Mouse (Mus musculus) bone marrow, adult 2 months (tissue): Measurements from ENCODE around the gene Agbl2.

ENCODE experiments used
- CTCF ChIP-seq: fragments of 200-500 bp; IDR thresholded peaks from 2 replicates; pipeline ENCODE4 v1.5.1; 2011; ENCODE audit warnings: low read length, control low read depth; ENCODE audit not compliant: control insufficient read depth, insufficient read depth
- POLR2A ChIP-seq: fragments of 200-500 bp; IDR thresholded peaks from 2 replicates; pipeline ENCODE4 v1.6.1; 2011; ENCODE audit warnings: low read depth, mild to moderate bottlenecking, control low read depth, low read length, borderline replicate concordance; ENCODE audit not compliant: control insufficient read depth

DNA sequence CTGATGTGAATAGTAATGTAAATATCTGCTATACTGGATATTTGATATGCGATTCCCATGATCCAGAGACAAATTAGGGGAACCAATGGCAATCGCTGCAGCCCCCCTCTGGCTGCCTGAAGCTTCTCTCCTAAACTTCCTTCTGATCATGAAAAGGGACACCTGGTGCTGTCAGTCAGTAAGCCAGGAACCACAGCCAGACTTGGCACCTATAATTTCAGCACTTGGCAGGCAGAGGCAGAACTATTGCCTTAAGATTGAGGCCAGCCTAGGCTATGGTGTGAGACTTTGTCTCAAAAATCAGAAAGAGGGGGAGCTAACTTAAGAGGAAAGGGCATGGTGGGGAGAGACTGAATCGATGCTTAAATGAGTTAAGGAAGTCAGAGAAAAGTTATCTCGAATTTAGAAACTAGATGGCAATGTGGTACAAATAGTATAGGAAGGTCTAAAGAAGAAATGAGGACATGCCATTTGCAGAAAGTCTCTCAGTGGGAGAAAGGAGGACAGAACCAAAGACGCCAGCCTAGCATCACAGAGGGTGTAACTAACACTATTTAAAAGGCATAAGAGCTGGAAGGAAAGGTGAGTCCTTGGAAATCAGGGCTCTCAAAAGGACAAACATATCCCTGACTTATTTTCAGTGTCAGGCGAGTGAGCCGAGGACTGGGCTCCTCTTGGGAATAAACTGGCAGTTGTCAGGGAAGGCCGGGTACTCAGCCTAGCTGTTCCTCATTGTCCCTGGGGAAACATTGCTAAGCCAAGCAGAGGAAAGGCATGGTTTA is 88.8 kb downstream of the Agbl2 start:
- TF ChIP-seq CTCF (no peak), POLR2A (no peak)
